Mouse (Mus musculus): ENCODE measurements around the gene Nsun7.

The Nsun7 gene

GRCm38 (mm10) chr5:66337969-66338345 lies 78.3 kb downstream of the Nsun7 start:
- DNase-seq: no peak

- DNase-seq: no peak
These were observed 78.9 kb downstream of the Nsun7 start for GRCm38 (mm10) chr5:66338583-66338982.

- DNase-seq: no peak
These were observed 80.8 kb downstream of the Nsun7 start for GRCm38 (mm10) chr5:66340356-66341102.

- DNase-seq: no peak
These were observed 82.2 kb downstream of the Nsun7 start for GRCm38 (mm10) chr5:66341848-66342247.

GRCm38 (mm10) chr5:66342285-66342684 lies 82.6 kb downstream of the Nsun7 start:
- DNase-seq: no peak

- no peak for DNase-seq
These were observed 84.5 kb downstream of the Nsun7 start for GRCm38 (mm10) chr5:66344182-66344581.

- DNase-seq: no peak
These were observed 85.4 kb downstream of the Nsun7 start for GRCm38 (mm10) chr5:66345140-66345539.

GRCm38 (mm10) chr5:66346756-66347155 lies 87.1 kb downstream of the Nsun7 start:
- no peak for DNase-seq
